Mouse (Mus musculus): Measurements from ENCODE around the gene Ly6g5b. TPM values are rescaled to one million over a fixed set of nuclear protein-coding genes. Genes with fewer than 3 reads are reported as not detected.
"Not testable (repeated sequence)": the region's sequence is repeated elsewhere in the genome, so short reads cannot be mapped to it uniquely, and the experiment has no call there.

Ly6g5b gene
- polyA plus RNA-seq, 1 experiment: 1.2 TPM

DNA sequence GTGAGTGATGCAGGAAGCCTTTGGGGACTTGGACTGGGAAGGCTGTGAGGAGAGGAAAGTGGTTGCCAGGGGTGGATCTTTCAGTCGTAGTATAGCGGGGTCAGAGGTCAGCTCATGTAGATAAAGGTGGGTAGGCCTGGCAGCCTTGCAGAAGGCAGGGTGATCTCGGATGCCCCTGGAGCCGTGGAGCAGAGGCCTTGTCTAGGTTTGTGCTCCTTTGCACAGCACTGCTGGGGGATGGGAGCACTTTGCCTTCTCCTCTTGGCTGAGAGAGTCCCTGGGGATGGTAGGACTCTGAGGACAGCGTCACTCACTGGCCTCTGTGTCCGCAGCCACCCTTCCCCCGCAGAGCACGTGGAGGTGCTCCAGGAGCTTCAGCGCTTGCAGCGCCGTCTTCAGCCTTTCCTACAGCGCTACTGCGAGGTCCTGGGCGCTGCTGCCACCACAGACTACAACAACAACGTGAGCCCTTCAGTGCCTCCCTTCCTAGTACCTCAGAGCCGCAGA lies 25.3 kb upstream of the Ly6g5b start:
- no peak for DNase-seq (ENCODE audit: low spot score)

DNA sequence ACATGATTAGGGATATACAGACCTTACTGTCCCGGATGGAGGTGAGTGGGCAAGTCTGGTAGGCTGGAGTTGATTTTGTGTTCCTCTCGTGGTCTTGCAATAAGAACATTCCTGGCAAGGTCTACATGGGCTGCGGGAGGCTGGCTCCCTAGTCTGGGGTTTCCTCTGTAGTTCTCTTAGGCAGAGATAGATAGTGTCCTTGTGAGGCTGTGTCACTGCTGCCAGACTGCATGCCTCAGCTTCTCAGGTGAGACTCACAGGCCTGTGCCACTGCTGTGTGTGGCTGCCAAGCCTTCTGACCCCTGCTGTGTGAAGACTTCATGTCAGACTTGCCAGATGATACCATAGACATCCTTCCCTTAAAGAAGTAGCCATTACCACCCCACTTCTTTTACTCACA lies 24.0 kb upstream of the Ly6g5b start:
- DNase-seq (ENCODE audit: low spot score): no peak

DNA sequence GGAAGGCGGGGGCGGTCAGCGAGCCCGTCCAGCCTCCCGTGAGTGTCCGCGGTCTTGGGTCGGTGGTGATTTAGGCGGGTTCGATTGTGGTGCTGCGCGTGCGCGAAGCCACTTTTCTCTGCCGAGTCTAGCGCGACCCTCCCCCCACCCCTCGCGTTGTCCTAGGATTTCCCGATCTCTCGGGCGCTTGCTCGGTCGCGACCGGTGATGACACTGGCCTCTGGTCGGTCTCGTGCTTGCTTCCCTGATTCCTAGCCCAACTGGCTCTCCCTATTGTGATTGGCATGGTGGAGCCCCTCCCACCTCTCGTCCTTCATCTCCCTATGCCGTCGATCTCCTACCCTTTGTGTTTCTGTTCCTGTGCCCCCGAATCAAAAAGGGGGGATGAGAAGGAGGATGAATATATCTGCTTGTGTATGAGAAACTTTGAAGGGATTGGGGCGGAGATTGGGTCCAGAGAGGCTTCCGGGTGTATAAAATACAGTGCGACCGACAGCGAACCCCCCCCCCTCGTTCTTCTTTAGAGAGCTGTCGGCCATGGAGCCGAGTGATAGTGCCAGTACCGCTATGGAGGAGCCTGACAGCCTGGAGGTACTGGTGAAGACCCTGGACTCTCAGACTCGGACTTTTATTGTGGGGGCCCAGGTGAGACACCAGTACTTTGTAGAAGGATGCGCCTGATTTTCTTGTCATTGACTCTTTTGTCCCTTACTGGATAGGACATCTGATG lies 20.5 kb upstream of the Ly6g5b start:
- no peak for DNase-seq (ENCODE audit: low spot score)

DNA sequence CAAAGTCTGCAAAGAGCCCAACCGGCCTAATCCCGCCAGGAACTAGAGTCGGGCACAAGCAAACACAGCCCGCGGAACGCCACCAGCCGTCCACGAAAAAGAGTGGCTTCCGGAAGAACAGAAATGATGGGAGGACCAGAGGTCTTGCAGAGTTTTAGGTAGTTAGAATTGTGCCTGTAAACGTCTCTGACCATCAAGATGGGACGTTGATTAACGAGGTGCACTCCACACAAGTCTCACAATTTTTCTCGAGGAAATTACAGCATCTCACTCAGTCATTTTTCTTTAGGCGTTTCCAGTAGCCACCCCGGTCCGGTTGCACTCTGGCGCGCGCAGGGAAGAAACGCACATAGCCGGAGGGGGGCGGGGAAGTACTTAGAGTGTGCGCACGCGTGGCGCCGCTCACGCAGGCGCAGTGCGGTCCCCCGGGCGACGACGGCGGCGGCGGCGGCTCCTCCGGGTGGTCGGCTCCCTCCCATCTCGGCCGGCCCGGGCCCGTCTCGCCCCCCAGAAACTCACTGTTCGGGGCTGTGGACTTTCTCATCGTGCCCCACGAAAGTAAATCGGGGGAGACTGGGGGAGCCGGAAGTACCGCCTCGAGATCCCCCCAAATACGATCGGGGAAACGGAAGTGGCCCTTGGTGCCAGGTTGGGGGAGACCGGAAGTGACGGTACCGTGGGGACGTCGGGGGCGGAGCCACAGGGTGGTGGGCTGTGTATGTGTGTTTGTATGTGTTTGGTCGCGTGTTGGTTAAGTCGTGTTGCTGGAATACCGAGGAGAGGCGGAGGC lies 19.8 kb upstream of the Ly6g5b start, which contains the start of gene Bag6:
Bag6 (plus strand) TSS at position 378 of the 790 bp plus-strand sequence.
- DNase-seq (ENCODE audit: low spot score): peak; percentile 97

DNA sequence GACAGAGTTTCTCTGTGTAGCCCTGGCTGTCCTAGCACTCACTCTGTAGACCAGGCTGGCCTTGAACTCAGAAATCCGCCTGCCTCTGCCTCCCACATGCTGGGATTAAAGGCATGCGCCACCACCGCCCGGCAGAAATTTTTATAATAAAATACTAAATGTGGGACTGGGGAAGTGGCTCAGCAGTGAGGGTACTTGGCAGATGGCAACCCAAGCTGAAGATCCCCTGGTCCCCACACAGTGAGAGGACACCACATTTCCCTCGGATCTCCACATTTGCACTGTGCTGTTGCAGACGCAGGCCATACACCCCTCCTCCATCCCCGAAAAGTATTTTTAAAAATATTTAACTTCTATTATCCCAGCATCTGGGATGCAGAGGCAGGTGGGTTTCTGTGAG lies 18.3 kb upstream of the Ly6g5b start:
- no peak for DNase-seq (ENCODE audit: low spot score)

DNA sequence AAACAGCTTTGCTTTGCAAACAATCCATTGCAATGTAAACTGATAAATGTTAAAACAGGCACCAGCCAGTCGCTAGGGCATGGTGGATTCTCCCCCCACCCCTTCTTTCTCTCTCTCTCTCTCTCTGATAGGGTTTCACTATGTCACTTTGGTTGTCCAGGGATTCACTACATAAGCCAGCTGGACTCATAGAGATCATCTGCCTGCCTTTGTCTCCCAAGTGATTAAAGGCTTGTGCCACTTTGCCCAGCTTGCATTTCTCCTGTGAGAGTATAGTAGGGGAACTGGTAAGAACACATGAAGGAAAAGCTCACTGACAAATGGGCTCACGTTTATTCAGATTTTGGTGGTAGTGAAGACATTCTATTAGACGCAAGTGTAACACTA lies 16.9 kb upstream of the Ly6g5b start:
- DNase-seq (ENCODE audit: low spot score): no peak

DNA sequence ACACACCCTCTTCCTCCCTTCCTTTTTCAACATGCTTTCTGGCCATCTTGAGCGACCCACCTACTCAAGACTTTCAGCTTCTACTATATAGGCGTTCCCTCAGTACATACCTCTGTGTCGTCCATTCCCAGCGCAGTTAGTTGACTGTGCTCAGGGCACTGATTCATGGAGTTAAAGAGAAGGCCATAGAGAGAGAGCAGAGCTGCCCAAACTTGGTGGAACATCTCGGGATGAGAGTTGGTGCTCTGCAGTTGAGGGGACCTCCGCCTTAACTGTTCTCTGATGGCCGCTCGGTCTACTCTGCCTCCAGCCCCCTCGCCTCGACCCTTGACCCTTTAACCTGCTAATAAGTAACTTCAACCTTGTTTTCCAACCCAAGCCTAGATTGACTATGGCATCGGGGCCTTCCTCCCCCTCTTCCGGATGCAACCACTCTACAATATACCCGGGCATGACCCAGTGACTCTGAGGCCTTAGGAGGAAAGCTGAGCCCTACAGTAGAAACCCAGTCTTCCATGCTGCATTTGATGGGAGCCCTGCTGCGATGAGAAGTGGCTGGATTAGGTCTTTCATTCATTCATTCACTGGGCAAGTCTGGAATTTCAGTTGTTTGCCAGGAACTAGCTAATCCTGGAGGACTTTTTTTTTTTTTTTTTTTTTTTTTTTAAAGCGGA lies 16.4 kb upstream of the Ly6g5b start, which contains the start of gene Apom:
Apom (minus strand) TSS at position 551 of the 674 bp plus-strand sequence.
- DNase-seq (ENCODE audit: low spot score): no peak

DNA sequence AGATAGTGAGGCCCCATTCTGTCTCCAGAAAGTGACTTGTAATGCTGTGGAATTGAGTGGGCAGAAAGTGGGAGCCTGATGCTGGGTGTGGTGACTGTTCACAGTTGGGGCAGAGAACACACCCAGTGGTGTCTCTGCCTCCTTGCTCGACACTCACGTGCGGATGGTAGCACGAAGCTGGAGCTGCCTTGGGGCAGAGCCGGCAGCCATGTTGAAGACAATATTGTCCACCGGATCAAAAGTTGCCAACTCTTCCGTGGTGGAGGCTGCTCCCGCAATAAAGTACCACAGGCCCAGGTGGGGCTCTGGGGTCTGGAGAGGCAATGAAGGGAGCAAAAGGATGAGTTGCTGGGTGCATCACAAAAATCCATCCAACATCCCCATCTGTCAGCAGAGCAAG lies 15.8 kb upstream of the Ly6g5b start:
- DNase-seq (ENCODE audit: low spot score): no peak

DNA sequence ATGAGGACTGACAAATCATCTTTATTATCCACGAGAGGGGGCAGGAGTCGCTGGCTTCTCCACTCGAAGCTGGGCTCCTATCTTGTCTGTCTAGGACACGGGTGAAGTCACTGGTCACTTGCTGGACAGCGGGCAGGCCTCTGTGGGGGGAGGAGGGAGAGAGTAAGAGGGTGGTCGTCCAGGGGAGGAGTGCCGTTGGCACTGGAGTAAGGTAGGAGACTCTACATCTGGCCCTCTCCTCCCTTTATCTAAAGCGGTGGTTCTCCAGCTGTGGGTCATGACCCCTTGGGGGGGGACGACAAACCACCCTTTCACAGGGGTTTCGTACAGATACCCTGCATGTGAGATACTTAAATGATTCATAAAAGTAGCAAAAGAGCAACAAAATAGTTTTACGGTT lies 13.8 kb upstream of the Ly6g5b start:
- DNase-seq (ENCODE audit: low spot score): no peak

DNA sequence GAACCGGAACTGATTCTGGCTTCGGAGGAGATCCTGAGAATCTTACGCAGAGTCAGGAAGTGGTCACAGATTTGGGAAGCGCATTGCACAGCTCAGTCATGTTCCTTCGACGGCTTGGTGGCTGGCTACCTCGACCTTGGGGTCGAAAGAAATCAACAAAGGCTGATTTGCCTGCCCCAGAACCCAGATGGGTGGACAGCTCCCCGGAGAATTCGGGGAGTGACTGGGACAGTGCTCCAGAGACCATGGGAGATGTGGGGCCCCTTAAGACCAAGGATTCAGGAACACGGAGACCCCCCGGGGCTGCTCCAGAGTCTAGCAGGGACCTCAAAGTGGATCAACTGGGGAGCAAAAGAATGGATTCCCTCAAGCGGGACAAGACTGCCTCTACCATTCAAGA lies 11.8 kb upstream of the Ly6g5b start:
- no peak for DNase-seq (ENCODE audit: low spot score)

DNA sequence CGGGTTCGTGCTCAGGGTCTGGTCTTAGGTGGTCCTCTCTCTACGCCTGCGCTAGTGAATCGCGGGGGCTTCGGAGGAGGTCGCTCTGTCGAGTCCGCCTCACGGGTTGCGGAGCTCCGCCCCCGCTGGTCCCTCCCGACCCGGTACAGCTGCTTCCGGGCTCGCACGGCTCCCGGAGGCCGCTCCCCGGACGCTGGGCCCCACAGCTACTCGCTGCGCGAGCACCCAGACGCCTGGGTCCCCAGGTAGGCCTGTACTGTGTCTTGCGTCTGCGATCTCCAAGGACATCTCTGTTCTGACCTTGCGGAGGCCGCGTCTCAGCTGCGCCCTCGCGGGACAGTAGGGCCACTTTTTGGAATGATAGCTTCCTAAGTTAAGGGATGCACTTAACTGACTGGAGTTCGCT lies 11.0 kb upstream of the Ly6g5b start, which contains the start of gene D17H6S53E:
D17H6S53E (plus strand) TSS at position 168 of the 406 bp plus-strand sequence.
- peak; percentile 75 for DNase-seq (ENCODE audit: low spot score)

DNA sequence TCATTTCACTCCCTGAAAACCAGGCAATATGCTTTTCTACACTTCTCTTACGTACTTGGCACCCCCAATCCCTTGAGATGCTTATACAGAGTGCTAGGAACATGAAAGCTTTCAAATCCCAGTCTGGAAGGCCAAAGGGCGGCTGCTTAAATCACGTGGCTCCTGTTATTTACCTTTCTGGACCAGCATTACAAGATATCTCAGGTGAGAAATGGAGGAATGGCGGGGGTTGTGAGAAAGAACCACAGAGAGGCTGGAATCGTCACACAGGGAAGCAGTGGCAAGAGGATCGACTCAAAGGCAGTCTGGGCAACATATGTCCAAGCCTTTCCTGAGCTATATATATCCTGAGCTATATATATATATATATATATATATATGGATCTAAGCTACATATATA lies 10.3 kb upstream of the Ly6g5b start:
- no peak for DNase-seq (ENCODE audit: low spot score)

DNA sequence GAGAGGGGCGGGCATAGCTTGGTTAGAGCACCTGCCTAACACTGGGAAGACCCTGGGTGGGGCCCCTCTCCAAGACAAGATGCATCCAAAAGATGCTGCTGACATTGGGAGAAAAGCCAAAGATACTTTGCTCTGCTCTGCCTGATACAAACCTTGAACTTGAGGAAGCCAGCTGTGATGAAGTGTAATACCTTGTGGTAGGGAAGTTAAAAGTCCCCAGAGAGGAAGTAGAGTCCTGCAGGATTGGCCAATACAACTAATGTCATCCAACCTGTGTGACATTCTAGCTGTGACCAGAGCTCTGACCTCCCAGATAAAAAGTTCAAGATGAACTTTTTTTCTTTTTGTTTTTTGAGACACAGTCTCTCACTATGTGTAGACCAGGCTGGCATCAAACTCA lies 9.9 kb upstream of the Ly6g5b start:
- no peak for DNase-seq (ENCODE audit: low spot score)

DNA sequence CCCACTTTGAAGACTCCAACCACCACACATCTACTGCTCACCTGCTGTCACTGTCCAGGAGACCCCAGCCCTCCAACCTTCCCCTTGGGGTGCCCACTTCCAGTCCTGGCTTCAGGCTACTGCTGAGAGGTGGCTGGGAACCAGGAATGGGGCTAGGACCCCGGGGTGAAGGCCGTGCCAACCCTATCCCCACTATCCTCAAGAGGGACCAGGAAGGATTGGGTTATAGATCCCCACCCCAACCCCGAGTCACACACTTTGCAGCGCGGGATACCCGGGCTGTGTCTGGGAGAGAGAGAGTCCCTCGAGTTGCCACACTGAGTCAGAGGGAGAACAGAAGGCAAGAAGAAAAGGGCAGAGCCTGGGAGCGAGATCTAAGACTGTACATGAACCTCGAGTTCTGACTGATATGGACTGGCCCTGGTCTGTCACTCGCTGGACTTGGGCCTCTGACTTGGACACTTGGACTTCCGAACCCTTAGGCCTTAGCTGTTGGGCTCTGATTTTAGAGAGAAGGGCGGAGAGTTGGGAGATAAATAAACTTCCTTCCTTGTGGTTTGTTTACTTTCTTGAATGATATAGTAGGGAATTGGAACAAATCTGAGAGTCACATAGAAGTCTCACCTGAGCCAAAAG lies 9.2 kb upstream of the Ly6g5b start:
- not testable (repeated sequence) for DNase-seq (ENCODE audit: low spot score)

DNA sequence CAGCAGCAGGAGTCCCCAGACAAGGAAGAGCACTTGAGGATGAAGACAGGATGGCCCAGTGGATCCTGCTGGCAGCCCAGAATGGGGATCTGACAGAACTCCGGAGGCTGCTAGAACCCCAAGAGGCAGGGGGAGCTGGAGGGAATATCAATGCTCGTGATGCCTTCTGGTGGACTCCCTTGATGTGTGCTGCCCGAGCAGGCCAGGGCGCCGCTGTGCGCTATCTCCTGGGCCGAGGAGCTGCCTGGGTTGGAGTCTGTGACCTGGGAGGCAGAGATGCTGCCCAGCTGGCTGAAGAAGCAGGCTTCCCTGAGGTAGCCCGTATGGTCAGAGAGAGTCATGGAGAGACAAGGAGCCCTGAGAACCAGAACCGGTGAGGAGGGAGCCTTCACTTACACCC lies 8.1 kb upstream of the Ly6g5b start:
- not testable (repeated sequence) for DNase-seq (ENCODE audit: low spot score)

DNA sequence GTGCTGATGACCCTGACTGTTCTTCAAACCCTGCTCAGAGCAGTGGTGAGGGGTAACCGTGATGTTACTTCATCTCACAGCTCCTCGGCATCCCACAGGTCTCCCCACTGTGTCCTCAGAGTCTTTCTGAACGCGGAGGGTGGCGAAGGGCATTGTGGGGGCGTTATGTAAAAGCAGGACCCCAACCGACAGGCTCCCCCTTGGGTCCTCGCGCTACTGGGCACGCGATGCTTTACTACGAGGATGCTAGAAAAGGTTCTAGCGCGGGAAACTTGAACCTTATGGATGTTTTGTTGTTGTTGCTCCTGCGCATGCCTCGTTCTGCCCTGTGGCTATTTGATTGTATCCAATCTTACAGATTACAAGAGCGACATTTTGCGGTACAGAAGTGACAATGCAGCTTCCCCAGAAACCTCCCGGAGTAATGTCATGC lies 6.7 kb upstream of the Ly6g5b start, which contains the start of gene Csnk2b:
Csnk2b (minus strand) TSS at position 183 of the 433 bp plus-strand sequence.
- no peak for DNase-seq (ENCODE audit: low spot score)

DNA sequence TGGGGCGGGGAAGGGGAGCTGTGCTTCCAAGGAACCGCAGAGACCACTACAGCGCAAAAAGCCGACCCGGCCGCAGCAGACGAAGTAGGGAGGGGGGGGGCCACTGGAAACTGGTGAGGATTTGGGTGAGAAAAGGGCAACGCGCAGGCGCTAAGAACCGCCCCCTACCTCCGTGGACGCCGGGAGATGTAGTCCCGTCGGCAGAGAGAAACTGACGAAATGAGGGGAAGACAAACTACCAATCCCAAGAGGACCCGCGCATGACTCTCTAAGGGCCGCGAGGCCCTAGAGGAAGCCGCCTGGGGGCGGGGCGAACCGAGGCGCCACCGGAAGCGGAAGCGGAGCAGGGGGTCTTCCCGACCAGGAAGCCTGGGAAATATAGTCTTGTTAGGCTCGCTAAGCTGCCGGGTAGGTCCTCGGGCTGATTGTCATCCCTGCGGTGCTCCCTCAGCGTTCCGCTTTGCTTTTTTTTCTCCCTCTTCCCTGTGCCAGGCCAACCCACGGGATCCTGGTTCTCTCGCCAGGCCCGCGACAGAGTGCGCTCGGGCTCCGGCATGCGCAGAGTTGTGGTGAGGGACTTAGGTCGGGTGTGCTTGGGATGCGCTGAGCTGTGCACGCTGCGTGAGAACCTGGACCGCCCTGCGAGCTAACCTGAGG lies 6.0 kb upstream of the Ly6g5b start, which contains the start of gene Gpank1:
Gpank1 (plus strand) TSS at position 313 of the 657 bp plus-strand sequence.
- peak; percentile 88 for DNase-seq (ENCODE audit: low spot score)

DNA sequence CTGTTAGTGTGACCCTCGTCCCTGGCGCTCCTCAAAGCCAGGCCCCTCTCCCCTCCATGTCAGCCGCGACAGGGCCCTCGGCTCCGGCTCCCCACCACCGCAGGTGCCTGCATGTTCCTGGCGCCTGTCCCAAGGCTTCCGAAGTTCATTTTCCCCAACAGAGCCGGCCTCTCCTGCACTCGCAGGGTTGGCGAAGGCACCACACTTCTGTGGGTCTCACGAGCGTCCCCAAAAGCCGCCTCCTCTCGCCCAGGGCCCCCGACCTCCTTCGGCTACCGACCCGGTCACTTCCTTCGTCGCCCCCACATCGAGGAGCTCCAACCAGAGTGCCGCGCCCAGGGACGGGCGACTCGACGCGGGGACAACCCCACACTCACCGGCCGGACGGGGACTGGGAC lies 5.5 kb upstream of the Ly6g5b start:
- no peak for DNase-seq (ENCODE audit: low spot score)

DNA sequence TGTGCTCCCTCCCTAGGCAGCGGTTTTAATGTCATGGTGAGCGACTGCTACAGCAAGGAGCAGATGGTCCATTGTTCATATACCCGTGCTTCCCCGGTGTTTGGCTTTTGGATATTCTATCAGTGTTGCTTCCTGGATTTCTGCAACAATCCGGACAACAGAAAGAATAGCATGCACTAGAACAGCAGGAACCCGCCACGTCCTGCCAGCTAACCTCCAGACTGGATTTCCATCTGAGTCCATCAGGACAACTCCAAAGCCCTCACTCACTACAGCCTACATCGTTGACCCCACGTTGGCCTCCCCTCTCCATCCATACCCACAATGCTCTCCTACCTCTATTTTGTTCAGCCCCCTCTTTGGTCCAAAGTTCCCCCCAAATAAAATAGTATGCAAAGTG lies 3.5 kb downstream of the Ly6g5b start:
- no peak for DNase-seq (ENCODE audit: low spot score)

DNA sequence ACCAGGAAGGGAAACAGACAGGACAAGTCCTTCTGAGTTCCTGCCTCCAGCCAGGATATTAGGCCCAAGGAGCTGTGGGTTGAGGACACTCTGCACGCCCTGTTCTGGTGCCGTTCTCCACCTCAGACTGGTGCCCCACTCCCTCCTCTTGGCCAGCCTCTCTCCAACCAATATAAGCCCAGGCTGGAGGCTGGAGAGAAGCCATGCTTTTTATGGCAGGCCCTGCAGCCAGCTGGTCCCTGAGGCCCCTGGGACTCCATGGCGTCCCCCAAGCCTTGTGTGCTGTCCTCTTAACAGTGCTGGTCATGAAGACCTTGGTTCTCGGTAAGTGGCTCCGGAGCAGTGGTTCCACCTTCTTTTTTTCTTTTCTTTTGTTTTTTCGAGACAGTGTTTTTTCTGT lies 7.1 kb downstream of the Ly6g5b start, which contains the start of gene Ly6g5c:
Ly6g5c (plus strand) TSS at position 183 of the 400 bp plus-strand sequence.
- DNase-seq (ENCODE audit: low spot score): no peak

DNA sequence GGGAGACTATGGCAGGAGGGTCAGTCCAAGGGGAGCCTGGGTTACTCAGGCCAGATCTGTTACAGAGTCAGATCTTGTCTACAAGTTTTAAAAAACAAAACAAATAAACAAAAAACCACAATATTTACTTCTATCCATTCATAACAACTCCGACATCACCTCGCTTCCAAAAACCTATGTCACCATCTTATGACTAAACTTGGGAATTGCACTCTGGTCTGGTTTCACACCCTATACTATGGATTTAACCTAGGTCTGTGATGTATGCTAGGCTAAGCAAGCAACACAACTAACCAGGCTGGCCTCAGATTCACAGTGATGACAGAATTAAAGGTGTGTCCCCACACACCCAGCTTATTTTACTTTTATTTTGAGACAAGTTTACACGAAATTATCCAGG lies 8.7 kb downstream of the Ly6g5b start:
- no peak for DNase-seq (ENCODE audit: low spot score)
